Mouse (Mus musculus): ENCODE results near the gene Foxm1. TPM values are rescaled to one million over a fixed set of nuclear protein-coding genes. Genes with fewer than 3 reads are reported as not detected.

Foxm1 gene
- polyA plus RNA-seq (2014; fragmentation: Illumina TruSeq; extraction: RNeasy Lipid Tissue Mini Kit (QIAGEN cat#74804); ENCODE audit: insufficient read depth, low read depth, low replicate concordance) = 0.58 TPM

GRCm38 (mm10) chr6:128362381-128363006, at the start of gene Foxm1, which contains the start of gene Rhno1:
Gene Foxm1, plus strand, starts transcription at chr6:128362967.
Gene Rhno1, minus strand, starts transcription at chr6:128362911.

GRCm38 (mm10) chr6:128355726-128356416, 6.9 kb upstream of the Foxm1 start, which contains the start of gene Tulp3:
Gene Tulp3, minus strand, starts transcription at chr6:128355851.

GRCm38 (mm10) chr6:128375192-128375591, 12.4 kb downstream of the Foxm1 start, which contains the start of the genes Tex52 and Gm44596:
Gene Tex52, plus strand, starts transcription at chr6:128375456.
Gene Gm44596, plus strand, starts transcription at chr6:128375503.

GRCm38 (mm10) chr6:128398996-128399395, 36.2 kb downstream of the Foxm1 start, which contains the start of gene Nrip2:
Gene Nrip2, plus strand, starts transcription at chr6:128399296.

GRCm38 (mm10) chr6:128424269-128425019, 61.7 kb downstream of the Foxm1 start, which contains the start of gene Itfg2:
Gene Itfg2, minus strand, starts transcription at chr6:128424931.

Other genes with a start within 250 kb of the Foxm1 start
- 96.2 TPM for gene Tspan9, start 219.4 kb upstream of the Foxm1 start, polyA plus RNA-seq (2014; fragmentation: Illumina TruSeq; extraction: RNeasy Lipid Tissue Mini Kit (QIAGEN cat#74804); ENCODE audit: insufficient read depth, low read depth, low replicate concordance)
- 5.7 TPM for gene Tead4, start 62.1 kb upstream of the Foxm1 start, polyA plus RNA-seq (2014; fragmentation: Illumina TruSeq; extraction: RNeasy Lipid Tissue Mini Kit (QIAGEN cat#74804); ENCODE audit: insufficient read depth, low read depth, low replicate concordance)
- gene Tulp3, start 7.1 kb upstream of the Foxm1 start, polyA plus RNA-seq (2014; fragmentation: Illumina TruSeq; extraction: RNeasy Lipid Tissue Mini Kit (QIAGEN cat#74804); ENCODE audit: insufficient read depth, low read depth, low replicate concordance) = 10.2 TPM
- 17.4 TPM for gene Rhno1, start 56 bp upstream of the Foxm1 start, polyA plus RNA-seq (2014; fragmentation: Illumina TruSeq; extraction: RNeasy Lipid Tissue Mini Kit (QIAGEN cat#74804); ENCODE audit: insufficient read depth, low read depth, low replicate concordance)
- not detected for gene Tex52, start 12.5 kb downstream of the Foxm1 start, polyA plus RNA-seq (2014; fragmentation: Illumina TruSeq; extraction: RNeasy Lipid Tissue Mini Kit (QIAGEN cat#74804); ENCODE audit: insufficient read depth, low read depth, low replicate concordance)
- gene Gm44596, start 12.5 kb downstream of the Foxm1 start, polyA plus RNA-seq (2014; fragmentation: Illumina TruSeq; extraction: RNeasy Lipid Tissue Mini Kit (QIAGEN cat#74804); ENCODE audit: insufficient read depth, low read depth, low replicate concordance) = not detected
- gene Nrip2, start 36.3 kb downstream of the Foxm1 start, polyA plus RNA-seq (2014; fragmentation: Illumina TruSeq; extraction: RNeasy Lipid Tissue Mini Kit (QIAGEN cat#74804); ENCODE audit: insufficient read depth, low read depth, low replicate concordance) = 0.32 TPM
- 14.1 TPM for gene Itfg2, start 62.0 kb downstream of the Foxm1 start, polyA plus RNA-seq (2014; fragmentation: Illumina TruSeq; extraction: RNeasy Lipid Tissue Mini Kit (QIAGEN cat#74804); ENCODE audit: insufficient read depth, low read depth, low replicate concordance)
- 133 TPM for gene Fkbp4, start 75.7 kb downstream of the Foxm1 start, polyA plus RNA-seq (2014; fragmentation: Illumina TruSeq; extraction: RNeasy Lipid Tissue Mini Kit (QIAGEN cat#74804); ENCODE audit: insufficient read depth, low read depth, low replicate concordance)
- gene Pzp, start 163.8 kb downstream of the Foxm1 start, polyA plus RNA-seq (2014; fragmentation: Illumina TruSeq; extraction: RNeasy Lipid Tissue Mini Kit (QIAGEN cat#74804); ENCODE audit: insufficient read depth, low read depth, low replicate concordance) = 1.5 TPM
- gene A2ml1, start 218.6 kb downstream of the Foxm1 start, polyA plus RNA-seq (2014; fragmentation: Illumina TruSeq; extraction: RNeasy Lipid Tissue Mini Kit (QIAGEN cat#74804); ENCODE audit: insufficient read depth, low read depth, low replicate concordance) = 21.6 TPM

Measured in lung, adult 10 weeks (tissue).